Mouse (Mus musculus): ENCODE results near the gene Stx8. TPM values are rescaled to one million over a fixed set of nuclear protein-coding genes. Genes with fewer than 3 reads are reported as not detected.

Gene Stx8
- total RNA-seq, 2 experiments from 2014 or later: 33.4 to 35.0 TPM

GRCm38 (mm10) chr11:68228941-68229665, 263.1 kb downstream of the Stx8 start:
- no peak for TF ChIP-seq CTCF (conservative IDR thresholded peaks at IDR 0.05)
- Histone ChIP-seq H3K27ac (no peak overlapping the region), H3K4me3 (no peak overlapping the region)
- DNase-seq (ENCODE audit: low spot score in 2 of 2): no peak

GRCm38 (mm10) chr11:68231558-68231957, 265.6 kb downstream of the Stx8 start:
- no peak overlapping the region for H3K4me3 ChIP-seq
- no peak for DNase-seq (ENCODE audit: low spot score in 2 of 2)
- TF ChIP-seq CTCF (conservative IDR thresholded peaks at IDR 0.05): peak; percentile 24; the same call in 1 of the 2 replicates
- H3K27ac ChIP-seq: no peak overlapping the region

GRCm38 (mm10) chr11:68233469-68233965, 267.5 kb downstream of the Stx8 start:
- Histone ChIP-seq H3K4me3 (no peak overlapping the region), H3K27ac (no peak overlapping the region)
- TF ChIP-seq CTCF (conservative IDR thresholded peaks at IDR 0.05): no peak
- DNase-seq (ENCODE audit: low spot score in 2 of 2): no peak

GRCm38 (mm10) chr11:68239756-68240155, 273.8 kb downstream of the Stx8 start:
- Histone ChIP-seq H3K27ac (no peak overlapping the region), H3K4me3 (no peak overlapping the region)
- DNase-seq (ENCODE audit: low spot score in 2 of 2): no peak
- TF ChIP-seq CTCF (conservative IDR thresholded peaks at IDR 0.05): peak; percentile 44

GRCm38 (mm10) chr11:68244254-68244991, 278.4 kb downstream of the Stx8 start:
- Histone ChIP-seq H3K4me3 (no peak overlapping the region), H3K27ac (no peak overlapping the region)
- no peak for TF ChIP-seq CTCF (conservative IDR thresholded peaks at IDR 0.05)
- peak in 1 of 2 experiments; percentile 11 for DNase-seq (ENCODE audit: low spot score in 2 of 2)

GRCm38 (mm10) chr11:68244992-68245261, 278.9 kb downstream of the Stx8 start:
- Histone ChIP-seq H3K4me3 (no peak overlapping the region), H3K27ac (no peak overlapping the region)
- TF ChIP-seq CTCF (conservative IDR thresholded peaks at IDR 0.05): no peak
- DNase-seq (ENCODE audit: low spot score in 2 of 2): no peak

- no peak for DNase-seq (ENCODE audit: low spot score in 2 of 2)
- TF ChIP-seq CTCF (conservative IDR thresholded peaks at IDR 0.05): no peak
- no peak overlapping the region for H3K27ac ChIP-seq
- H3K4me3 ChIP-seq: no peak overlapping the region
Observed at GRCm38 (mm10) chr11:68247897-68248296, 281.9 kb downstream of the Stx8 start.

- Histone ChIP-seq H3K27ac (no peak overlapping the region), H3K4me3 (no peak overlapping the region)
- no peak for DNase-seq (ENCODE audit: low spot score in 2 of 2)
- no peak for TF ChIP-seq CTCF (conservative IDR thresholded peaks at IDR 0.05)
Observed at GRCm38 (mm10) chr11:68250106-68250505, 284.1 kb downstream of the Stx8 start.

- DNase-seq (ENCODE audit: low spot score in 2 of 2): no peak
Observed at GRCm38 (mm10) chr11:68253531-68253930, 287.5 kb downstream of the Stx8 start.

More at GRCm38 (mm10) chr11:68253531-68253930, 287.5 kb downstream of the Stx8 start:
- no peak for TF ChIP-seq CTCF (conservative IDR thresholded peaks at IDR 0.05)
- Histone ChIP-seq H3K27ac (no peak overlapping the region), H3K4me3 (no peak overlapping the region)

Small RNA genes lying within 50 kb of the gene (microRNA-seq; reads per million reads assigned to microRNA genes)
- gene Mir6406: 0 reads per million in 2 experiments

Other genes starting within 250 kb of the Stx8 start
- 1 to 10 TPM; 1.7 to 2.7 TPM for gene Glp2r, start 195.0 kb upstream of the Stx8 start, total RNA-seq (2021)
- not detected for gene Gsg1l2, start 191.6 kb upstream of the Stx8 start, total RNA-seq (2021)
- not detected for gene Dhrs7c, start 168.0 kb upstream of the Stx8 start, total RNA-seq (2021)
- under 1 TPM; 0.91 to 0.95 TPM for gene Usp43, start 44.0 kb upstream of the Stx8 start, total RNA-seq (2021)
- gene Cfap52, start 542 bp upstream of the Stx8 start, total RNA-seq (2021): 1 to 10 TPM in 1 of 2 experiments, under 1 TPM in 1; 0.86 to 1.7 TPM